Mouse (Mus musculus) testis, adult 2 months (tissue): Measurements from ENCODE around the gene Lgals9.

Experiments
- CTCF ChIP-seq: fragments of 200-500 bp; IDR thresholded peaks from 2 replicates; pipeline ENCODE4 v1.5.1; 2012; ENCODE audit warnings: low read depth, mild to moderate bottlenecking, inconsistent platforms, low read length, moderate library complexity; ENCODE audit not compliant: control insufficient read depth, insufficient read depth, insufficient replicate concordance
- POLR2A ChIP-seq: fragments of 200-500 bp; IDR thresholded peaks from 2 replicates; pipeline ENCODE4 v1.6.1; 2012; ENCODE audit warnings: low read depth, mild to moderate bottlenecking, inconsistent platforms, low read length, moderate library complexity; ENCODE audit not compliant: control insufficient read depth

DNA sequence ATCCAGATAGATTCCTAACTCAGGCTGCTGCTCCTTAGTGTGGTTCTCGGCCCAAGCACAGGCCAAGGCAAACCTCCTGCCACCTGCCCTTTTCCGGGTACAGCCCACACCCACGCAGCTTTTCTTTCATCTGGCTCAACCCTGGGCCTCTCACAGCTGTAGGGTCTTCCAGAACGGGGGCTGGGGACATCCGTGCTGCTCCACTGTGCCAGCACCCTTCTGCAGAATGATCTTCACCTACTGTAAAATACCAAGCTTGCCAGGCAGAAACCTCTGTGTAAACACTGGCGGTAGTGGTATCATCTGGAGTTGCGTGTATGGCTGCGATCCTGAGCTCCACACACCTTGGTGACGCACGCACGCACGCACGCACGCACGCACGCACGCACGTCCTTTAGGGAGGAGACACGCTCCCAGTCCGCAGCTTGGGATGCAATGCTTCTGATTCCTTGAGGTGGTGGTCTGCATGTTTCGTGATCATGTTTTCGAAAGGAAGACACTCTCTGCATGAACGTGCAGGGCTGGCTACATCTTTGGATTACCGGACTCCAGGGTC, 31.0 kb upstream of the Lgals9 start:
- TF ChIP-seq CTCF (no peak), POLR2A (no peak)
